Mouse (Mus musculus) midbrain, embryonic 15.5 days (tissue): Measurements from ENCODE around the gene Lrrtm1. TPM values are rescaled to one million over a fixed set of nuclear protein-coding genes. Genes with fewer than 3 reads are reported as not detected.
A peak's percentile ranks its signal among the peaks of the same experiment; 100 is the strongest.

Source experiments
- ATAC-seq: fragments of 200-750 bp; cut with Nextera tagmentation; replicated peaks from 2 replicates; pipeline ENCODE4 v1.8.0; 2017; ENCODE audit warnings: moderate TSS enrichment
- H3K27ac ChIP-seq: fragments of 300-500 bp; sonication (generic); 2 replicates; pipeline ENCODE4 v1.5.1; 2015; ENCODE audit warnings: mild to moderate bottlenecking, inconsistent platforms
- H3K27me3 ChIP-seq: fragments of 300-500 bp; sonication (generic); replicated peaks from 2 replicates; pipeline ENCODE4 v1.6.1; 2015; ENCODE audit warnings: inconsistent platforms
- H3K36me3 ChIP-seq: fragments of 300-500 bp; sonication (generic); replicated peaks from 2 replicates; pipeline ENCODE4 v1.6.1; 2015; ENCODE audit warnings: inconsistent platforms
- H3K4me1 ChIP-seq: fragments of 300-500 bp; sonication (generic); 2 replicates; pipeline ENCODE4 v1.6.1; 2015; ENCODE audit warnings: inconsistent platforms
- H3K4me2 ChIP-seq: fragments of 300-500 bp; sonication (generic); 2 replicates; pipeline ENCODE4 v1.6.1; 2015; ENCODE audit warnings: inconsistent platforms, mild to moderate bottlenecking, moderate library complexity
- H3K4me3 ChIP-seq: fragments of 300-500 bp; sonication (generic); 2 replicates; pipeline ENCODE4 v1.5.1; 2015; ENCODE audit warnings: mild to moderate bottlenecking, inconsistent platforms
- H3K9ac ChIP-seq: fragments of 300-500 bp; sonication (generic); 2 replicates; pipeline ENCODE4 v1.6.1; 2015; ENCODE audit warnings: mild to moderate bottlenecking, inconsistent platforms
- H3K9me3 ChIP-seq: fragments of 300-500 bp; sonication (generic); 2 replicates; pipeline ENCODE4 v1.6.1; 2016; ENCODE audit warnings: inconsistent platforms
- WGBS: fragments of 180-500 bp; shearing (Covaris S2); methylation state at CpG from one replicate; pipeline ENCODE4 v1.1.7; 2015; ENCODE audit warnings: mixed read lengths; 5-methylcytosine and 5-hydroxymethylcytosine counted together
- polyA plus RNA-seq: library from polyadenylated mRNA; unstranded; fragments of >200 nt; fragmentation: Nextera tagmentation; extraction: Ambion mirVana; gene quantifications from 2 replicates; pipeline ENCODE4 v1.2.1, GENCODE M21; 2015

Gene Lrrtm1
- polyA plus RNA-seq, 1 experiment from 2014 or later: 51.7 TPM

GRCm38 (mm10) chr6:77253480-77253879, 11.0 kb downstream of the Lrrtm1 start:
- Histone ChIP-seq H3K4me2 (no peak overlapping the region), H3K4me1 (peaks cover 7% of the 10 kb centered on the region), H3K36me3 (no peaks in the 10 kb centered on the region), H3K9ac (no peak overlapping the region), H3K27me3 (no peaks in the 10 kb centered on the region), H3K4me3 (no peak overlapping the region), H3K9me3 (no peaks in the 10 kb centered on the region), H3K27ac (no peak overlapping the region)
- no peak for ATAC-seq
- 62% methylated on average over 5 of the region's 5 CpGs for WGBS

- Histone ChIP-seq H3K36me3 (no peaks in the 10 kb centered on the region), H3K9ac (no peak overlapping the region), H3K4me1 (peaks cover 3% of the 10 kb centered on the region; the same call in 1 of the 2 replicates), H3K4me2 (no peak overlapping the region), H3K27me3 (no peaks in the 10 kb centered on the region), H3K27ac (no peak overlapping the region), H3K9me3 (no peaks in the 10 kb centered on the region), H3K4me3 (no peak overlapping the region)
- ATAC-seq: no peak
- 94% methylated on average over 4 of the region's 4 CpGs for WGBS
These were observed 13.9 kb downstream of the Lrrtm1 start for GRCm38 (mm10) chr6:77256348-77256747.

- 44% methylated on average over 7 of the region's 7 CpGs for WGBS
These were observed 15.0 kb downstream of the Lrrtm1 start for GRCm38 (mm10) chr6:77257358-77258105.

GRCm38 (mm10) chr6:77265163-77265562, 22.7 kb downstream of the Lrrtm1 start:
- Histone ChIP-seq H3K4me2 (no peak overlapping the region), H3K4me3 (no peak overlapping the region), H3K27me3 (no peaks in the 10 kb centered on the region), H3K4me1 (no peaks in the 10 kb centered on the region), H3K9me3 (no peaks in the 10 kb centered on the region), H3K27ac (no peak overlapping the region), H3K36me3 (no peaks in the 10 kb centered on the region), H3K9ac (no peak overlapping the region)
- WGBS: 75% methylated on average over 3 of the region's 3 CpGs
- ATAC-seq: no peak

More at GRCm38 (mm10) chr6:77257358-77258105, 15.0 kb downstream of the Lrrtm1 start:
- Histone ChIP-seq H3K36me3 (no peaks in the 10 kb centered on the region), H3K27me3 (no peaks in the 10 kb centered on the region), H3K27ac (no peak overlapping the region), H3K9me3 (no peaks in the 10 kb centered on the region), H3K4me2 (no peak overlapping the region), H3K4me1 (peaks cover 3% of the 10 kb centered on the region; the same call in 1 of the 2 replicates), H3K4me3 (no peak overlapping the region), H3K9ac (no peak overlapping the region)
- no peak for ATAC-seq

- WGBS: 68% methylated on average over 5 of the region's 5 CpGs
- no peak for ATAC-seq
- Histone ChIP-seq H3K4me1 (no peaks in the 10 kb centered on the region), H3K9me3 (no peaks in the 10 kb centered on the region), H3K27ac (no peak overlapping the region), H3K4me3 (no peak overlapping the region), H3K9ac (no peak overlapping the region), H3K36me3 (no peaks in the 10 kb centered on the region), H3K4me2 (no peak overlapping the region), H3K27me3 (no peaks in the 10 kb centered on the region)
These were observed 36.3 kb downstream of the Lrrtm1 start for GRCm38 (mm10) chr6:77278794-77279193.

- H3K9me3 ChIP-seq: no peaks in the 10 kb centered on the region
- H3K4me2 ChIP-seq: no peak overlapping the region
- no peaks in the 10 kb centered on the region for H3K27me3 ChIP-seq
- no peaks in the 10 kb centered on the region for H3K4me1 ChIP-seq
- ATAC-seq: no peak
- no peak overlapping the region for H3K4me3 ChIP-seq
- H3K27ac ChIP-seq: no peak overlapping the region
- H3K9ac ChIP-seq: no peak overlapping the region
- no peaks in the 10 kb centered on the region for H3K36me3 ChIP-seq
- WGBS: 94% methylated on average over 5 of the region's 5 CpGs
These were observed 43.8 kb downstream of the Lrrtm1 start for GRCm38 (mm10) chr6:77286317-77286716.

- Histone ChIP-seq H3K4me1 (peaks cover 3% of the 10 kb centered on the region; the same call in 1 of the 2 replicates), H3K27ac (no peak overlapping the region), H3K9ac (no peak overlapping the region), H3K27me3 (no peaks in the 10 kb centered on the region), H3K36me3 (no peaks in the 10 kb centered on the region), H3K4me2 (no peak overlapping the region), H3K9me3 (no peaks in the 10 kb centered on the region), H3K4me3 (no peak overlapping the region)
- ATAC-seq: no peak
These were observed 45.9 kb downstream of the Lrrtm1 start for GRCm38 (mm10) chr6:77288402-77288801.

GRCm38 (mm10) chr6:77291415-77291814, 48.9 kb downstream of the Lrrtm1 start:
- Histone ChIP-seq H3K27ac (peak overlapping the region; percentile 43), H3K27me3 (no peaks in the 10 kb centered on the region), H3K4me2 (no peak overlapping the region), H3K4me1 (peaks cover 8% of the 10 kb centered on the region; the same call in 1 of the 2 replicates), H3K9me3 (no peaks in the 10 kb centered on the region), H3K4me3 (no peak overlapping the region), H3K36me3 (no peaks in the 10 kb centered on the region), H3K9ac (no peak overlapping the region)
- ATAC-seq: peak; percentile 50; the same call in 1 of the 2 replicates
- WGBS: 58% methylated on average over 6 of the region's 6 CpGs

- H3K27ac ChIP-seq: no peak overlapping the region
- whole genome bisulfite sequencing: 94% methylated on average over 1 of the region's 1 CpGs
These were observed 58.8 kb downstream of the Lrrtm1 start for GRCm38 (mm10) chr6:77301305-77301704.

GRCm38 (mm10) chr6:77306796-77307195, 64.3 kb downstream of the Lrrtm1 start:
- Histone ChIP-seq H3K4me3 (no peak overlapping the region), H3K4me2 (no peak overlapping the region), H3K27ac (no peak overlapping the region), H3K9me3 (no peaks in the 10 kb centered on the region), H3K36me3 (no peaks in the 10 kb centered on the region), H3K9ac (no peak overlapping the region), H3K4me1 (0 out of 2 replicates have a peak, but pooled peaks cover 5% of the 10 kb centered on the region), H3K27me3 (no peaks in the 10 kb centered on the region)
- WGBS: 97% methylated on average over 3 of the region's 3 CpGs
- no peak for ATAC-seq

More at GRCm38 (mm10) chr6:77301305-77301704, 58.8 kb downstream of the Lrrtm1 start:
- H3K4me3 ChIP-seq: no peak overlapping the region
- H3K9ac ChIP-seq: no peak overlapping the region
- H3K4me2 ChIP-seq: no peak overlapping the region
- no peaks in the 10 kb centered on the region for H3K9me3 ChIP-seq
- ATAC-seq: no peak
- no peaks in the 10 kb centered on the region for H3K27me3 ChIP-seq
- H3K36me3 ChIP-seq: no peaks in the 10 kb centered on the region
- H3K4me1 ChIP-seq: 0 out of 2 replicates have a peak, but pooled peaks cover 5% of the 10 kb centered on the region
